Mouse (Mus musculus): ENCODE measurements around the gene Dock4. TPM values are rescaled to one million over a fixed set of nuclear protein-coding genes. Genes with fewer than 3 reads are reported as not detected.

Gene Dock4
- total and polyA plus RNA-seq, 3 experiments, result 0.26 to 0.67 (median 0.38) TPM

GRCm38 (mm10) chr12:40679713-40680112, 234.0 kb downstream of the Dock4 start:
- H3K36me3 ChIP-seq (replicated peaks in 1 of 2; ENCODE audit: control insufficient read depth in 1 of 2, insufficient read depth in 1 of 2, low read length in 1 of 2), result no peaks in the 10 kb centered on the region
- dilution Hi-C loops (cut with MboI; ENCODE audit: extremely low pct_ligation_motif_present, extremely low pct_unique_long_range_greater_than_20kb, low sequenced_read_pairs) (no loop called here), in situ Hi-C loops (cut with MboI; ENCODE audit: low pct_ligation_motif_present, low pct_unique_long_range_greater_than_20kb, low sequenced_read_pairs) (loop anchor here (25.0 kb wide), 1 partner anchor 417 kb away; no protein-coding TSS in a partner anchor)
- no peak for DNase-seq (ENCODE audit: extremely low read depth)
- no peaks in the 10 kb centered on the region for H3K9me3 ChIP-seq (replicated peaks; ENCODE audit: low read length)
- H3K9ac ChIP-seq (ENCODE audit: insufficient read depth, low read depth), result no peak overlapping the region
- no peaks in the 10 kb centered on the region for H3K27me3 ChIP-seq (replicated peaks)
- no peak overlapping the region for H3K4me3 ChIP-seq (replicated peaks in 1 of 3; ENCODE audit: low read depth in 2 of 3, low read length in 2 of 3, poor library complexity in 1 of 3)
- peaks cover 0 to 4% of the 10 kb centered on the region in 2 experiments; a peak in 1 of 4 replicates for H3K4me1 ChIP-seq (ENCODE audit: control insufficient read depth in 1 of 2, insufficient read depth in 2 of 2)
- H3K79me2 ChIP-seq (replicated peaks; ENCODE audit: control insufficient read depth, extremely low read depth, insufficient read depth, poor library complexity, severe bottlenecking), result no peaks in the 10 kb centered on the region
- no peak for TF ChIP-seq MEF2A (IDR thresholded peaks at IDR 0.05; ENCODE audit: borderline replicate concordance, low read depth, low read length)
- TF ChIP-seq MAZ (IDR thresholded peaks at IDR 0.05; ENCODE audit: low read depth, low read length), result no peak
- TF ChIP-seq RAD21 (IDR thresholded peaks at IDR 0.05; ENCODE audit: low read depth, low read length), result no peak; the same call in 1 of the 2 replicates
- no peak for TF ChIP-seq ZNF384 (IDR thresholded peaks at IDR 0.05; ENCODE audit: low read depth, low read length)
- no peak for TF ChIP-seq E2F4 (IDR thresholded peaks at IDR 0.05; ENCODE audit: insufficient replicate concordance, low read depth, low read length)
- TF ChIP-seq NRF1 (IDR thresholded peaks at IDR 0.05; ENCODE audit: low read depth, low read length), result no peak
- TF ChIP-seq POLR2A (IDR thresholded peaks at IDR 0.05; ENCODE audit: low read depth, low read length), result no peak
- no peak for TF ChIP-seq POLR2AphosphoS2 (IDR thresholded peaks at IDR 0.05; ENCODE audit: low read depth, low read length)
- TF ChIP-seq IRF4 (IDR thresholded peaks at IDR 0.05; ENCODE audit: low read depth, low read length), result no peak
- TF ChIP-seq HCFC1 (IDR thresholded peaks at IDR 0.05; ENCODE audit: low read depth, low read length), result no peak
- no peak for TF ChIP-seq NELFE (IDR thresholded peaks at IDR 0.05; ENCODE audit: low read depth, low read length)
- TF ChIP-seq USF1 (IDR thresholded peaks at IDR 0.05; ENCODE audit: low read depth, low read length), result no peak
- no peak for TF ChIP-seq SMC3 (IDR thresholded peaks at IDR 0.05; ENCODE audit: low read depth, low read length)
- TF ChIP-seq CHD1 (IDR thresholded peaks at IDR 0.05; ENCODE audit: low read depth, low read length), result no peak
- TF ChIP-seq ELF1 (IDR thresholded peaks at IDR 0.05; ENCODE audit: low read depth, low read length), result no peak
- no peak overlapping the region for H3K27ac ChIP-seq (ENCODE audit: insufficient read depth, low read depth)
- H3K4me2 ChIP-seq (ENCODE audit: insufficient read depth, low read depth, poor library complexity, severe bottlenecking), result no peak overlapping the region

- dilution Hi-C loops (cut with MboI; ENCODE audit: extremely low pct_ligation_motif_present, extremely low pct_unique_long_range_greater_than_20kb, low sequenced_read_pairs) (no loop called here), in situ Hi-C loops (cut with MboI; ENCODE audit: low pct_ligation_motif_present, low pct_unique_long_range_greater_than_20kb, low sequenced_read_pairs) (loop anchor here (25.0 kb wide), 1 partner anchor 418 kb away; no protein-coding TSS in a partner anchor)
- Histone ChIP-seq H3K4me1 (ENCODE audit: control insufficient read depth in 1 of 2, insufficient read depth in 2 of 2) (peaks cover 0 to 4% of the 10 kb centered on the region in 2 experiments; a peak in 1 of 4 replicates), H3K9me3 (replicated peaks; ENCODE audit: low read length) (no peaks in the 10 kb centered on the region), H3K36me3 (replicated peaks in 1 of 2; ENCODE audit: control insufficient read depth in 1 of 2, insufficient read depth in 1 of 2, low read length in 1 of 2) (no peaks in the 10 kb centered on the region), H3K4me2 (ENCODE audit: insufficient read depth, low read depth, poor library complexity, severe bottlenecking) (no peak overlapping the region), H3K27me3 (replicated peaks) (no peaks in the 10 kb centered on the region), H3K27ac (ENCODE audit: insufficient read depth, low read depth) (no peak overlapping the region), H3K9ac (ENCODE audit: insufficient read depth, low read depth) (no peak overlapping the region), H3K79me2 (replicated peaks; ENCODE audit: control insufficient read depth, extremely low read depth, insufficient read depth, poor library complexity, severe bottlenecking) (no peaks in the 10 kb centered on the region), H3K4me3 (replicated peaks in 1 of 3; ENCODE audit: low read depth in 2 of 3, low read length in 2 of 3, poor library complexity in 1 of 3) (no peak overlapping the region)
- peak; percentile 70 for DNase-seq (ENCODE audit: extremely low read depth)
- TF ChIP-seq GABPA (IDR thresholded peaks at IDR 0.05; ENCODE audit: insufficient replicate concordance, low read depth, low read length) (no peak), MYC (IDR thresholded peaks at IDR 0.05; ENCODE audit: low read depth, low read length) (peak; percentile 42; the same call in 1 of the 2 replicates), CTCF (conservative IDR thresholded peaks at IDR 0.05 in 1 of 2, IDR thresholded peaks at IDR 0.05 in 1 of 2; ENCODE audit: low read depth in 2 of 2, low read length in 2 of 2) (peak; percentile 35 to 74; a peak in 3 of 4 replicates), ELF1 (IDR thresholded peaks at IDR 0.05; ENCODE audit: low read depth, low read length) (peak; percentile 75), CHD2 (IDR thresholded peaks at IDR 0.05; ENCODE audit: low read length) (no peak), SMC3 (IDR thresholded peaks at IDR 0.05; ENCODE audit: low read depth, low read length) (peak; percentile 63), RAD21 (IDR thresholded peaks at IDR 0.05; ENCODE audit: low read depth, low read length) (peak; percentile 76)
Measured at GRCm38 (mm10) chr12:40680551-40680950, 234.8 kb downstream of the Dock4 start.

All from CH12.LX (cell line).